Mouse (Mus musculus): ENCODE measurements at regions not wholly inside any gene's neighbourhood (a gene's known extent, or its start where the extent isn't known, plus 50 kb on each side); places are given as distances from the start of the nearest gene placed in this dataset.

- TF ChIP-seq CTCF (IDR thresholded peaks at IDR 0.05; ENCODE audit: low read depth, low read length) (no peak), POLR2A (IDR thresholded peaks at IDR 0.05; ENCODE audit: borderline replicate concordance, low read depth, low read length) (no peak)
Measured at GRCm38 (mm10) chr15:27303856-27304255, 162.6 kb upstream of the Ank start.

All from bone marrow macrophage, adult 2 months (primary cell).